Mouse (Mus musculus): ENCODE measurements at regions not wholly inside any gene's neighbourhood (a gene's known extent, or its start where the extent isn't known, plus 50 kb on each side); places are given as distances from the start of the nearest gene placed in this dataset.

DNA sequence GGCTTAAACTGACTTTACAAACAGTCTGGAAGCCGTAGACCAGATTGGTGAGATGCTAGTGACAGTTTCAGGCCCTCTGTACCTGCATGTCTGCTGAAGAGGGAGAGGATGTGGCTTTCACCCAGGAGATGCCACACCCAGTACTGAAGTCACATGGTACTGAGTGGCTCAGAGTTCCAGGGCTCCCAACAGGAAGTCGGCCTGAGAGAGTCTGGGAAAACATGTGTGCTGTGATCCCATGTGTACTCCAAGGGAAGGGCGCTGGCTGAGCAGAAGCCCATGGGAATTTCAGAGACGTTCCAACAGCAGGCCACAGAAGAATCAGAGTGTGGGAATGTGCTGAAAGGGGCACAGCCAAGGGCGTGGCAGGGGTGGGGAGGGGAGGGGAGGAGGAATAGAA, 120.7 kb upstream of the Spdye4c start:
- no peak for DNase-seq (ENCODE audit: low spot score in 2 of 2)

DNA sequence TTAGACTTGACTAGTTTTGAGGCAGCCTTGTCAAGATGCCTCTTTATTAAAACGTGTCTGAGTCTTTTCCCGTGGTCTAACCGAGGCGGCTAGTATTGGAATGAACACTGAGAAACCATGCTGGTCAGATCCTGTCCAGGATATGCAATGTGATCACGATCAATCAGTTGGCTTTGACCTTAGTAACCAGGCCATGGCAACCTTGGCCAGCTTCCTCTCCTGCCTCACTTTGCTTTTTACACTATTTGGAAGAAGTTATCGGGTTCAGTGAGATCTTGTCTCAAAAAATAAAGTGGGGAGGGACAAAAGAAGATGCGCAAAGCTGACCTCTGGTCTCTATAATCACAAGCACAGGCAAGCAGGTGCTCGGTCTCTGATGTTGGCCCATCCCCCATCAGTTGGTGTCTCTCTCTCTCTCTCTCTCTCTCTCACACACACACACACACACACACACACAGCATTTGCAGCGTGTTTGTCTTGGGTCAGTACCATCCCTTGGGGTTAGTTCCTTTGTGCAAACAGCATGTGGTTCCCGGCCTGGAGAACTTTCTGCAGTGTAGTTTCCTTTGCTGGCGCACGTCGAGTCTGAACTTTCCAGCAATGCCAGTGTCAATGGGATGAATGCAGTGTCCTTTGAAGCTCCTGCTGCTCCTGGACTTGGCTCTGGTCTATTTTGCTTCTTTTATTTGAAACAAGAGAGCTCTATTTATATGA, 117.6 kb upstream of the Spdye4c start:
- no peak for DNase-seq (ENCODE audit: low spot score in 2 of 2)

DNA sequence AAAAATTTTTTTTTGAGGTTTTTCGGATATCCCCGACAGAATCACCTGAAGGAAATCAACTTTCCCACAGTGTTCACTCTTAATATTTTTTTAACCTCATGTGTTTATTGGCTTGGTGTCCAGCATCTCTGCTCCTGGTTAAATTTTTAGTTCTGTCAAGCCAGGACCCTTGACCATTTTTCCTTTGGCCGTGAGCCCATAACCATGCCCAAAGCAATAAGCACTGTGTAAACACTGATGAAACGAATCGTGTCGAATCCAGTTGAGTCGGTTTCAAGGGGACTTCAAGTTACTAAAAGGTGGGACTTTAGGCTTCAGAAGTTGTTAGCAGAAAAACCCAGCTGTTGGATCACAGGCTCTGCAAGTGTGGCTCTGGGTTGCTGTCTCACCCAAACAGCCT, 117.0 kb upstream of the Spdye4c start:
- no peak for DNase-seq (ENCODE audit: low spot score in 2 of 2)

DNA sequence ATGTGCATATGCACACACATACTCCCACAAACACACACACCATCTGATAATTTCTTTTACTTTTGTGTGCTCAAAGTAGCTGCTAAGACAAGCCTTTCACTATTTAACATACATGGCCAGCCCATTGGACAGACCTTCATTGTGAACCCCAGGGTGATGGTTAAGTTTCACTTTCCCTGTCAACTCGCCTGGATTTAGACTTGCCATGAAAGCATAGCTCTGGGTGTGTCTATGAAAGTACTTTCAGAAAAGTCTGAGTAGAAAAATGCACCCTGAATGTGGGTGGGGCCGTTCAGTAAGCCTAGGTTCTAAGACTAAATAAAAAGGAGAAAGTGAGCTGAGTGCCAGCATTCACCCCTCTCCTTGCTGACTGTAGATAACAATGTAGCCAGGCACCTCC, 113.8 kb upstream of the Spdye4c start:
- no peak for DNase-seq (ENCODE audit: low spot score in 2 of 2)

DNA sequence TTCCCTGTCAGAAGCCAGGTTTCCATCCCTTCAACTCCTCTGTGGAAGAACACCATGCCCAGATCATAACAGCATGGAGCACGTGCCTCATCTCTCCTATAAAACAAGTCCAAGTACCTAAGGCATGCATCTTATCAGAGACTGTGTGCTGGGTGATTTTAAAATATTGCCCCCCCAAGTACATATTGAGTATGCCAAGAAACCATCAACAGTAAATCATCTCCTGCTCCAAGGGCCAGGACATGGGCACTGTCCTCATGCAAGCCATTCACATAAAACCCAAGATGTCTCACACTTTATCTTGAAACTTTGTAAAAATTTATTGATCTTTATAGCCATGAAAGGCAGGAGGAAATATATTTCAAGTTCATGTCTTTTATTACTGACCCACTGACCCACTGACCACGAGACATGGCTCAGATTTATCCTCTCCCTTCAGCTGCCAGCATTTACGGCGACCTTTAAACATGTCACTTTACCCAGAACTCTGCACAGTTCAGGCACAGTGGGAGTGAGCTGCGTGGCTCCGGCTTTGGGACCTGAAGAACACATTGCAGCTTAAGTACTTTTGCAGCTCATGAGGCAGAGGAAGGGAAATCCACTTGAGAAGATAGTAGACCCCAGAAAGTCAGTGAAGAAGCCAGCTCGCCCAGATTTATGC, 99.7 kb upstream of the Spdye4c start:
- no peak for DNase-seq (ENCODE audit: low spot score in 2 of 2)

DNA sequence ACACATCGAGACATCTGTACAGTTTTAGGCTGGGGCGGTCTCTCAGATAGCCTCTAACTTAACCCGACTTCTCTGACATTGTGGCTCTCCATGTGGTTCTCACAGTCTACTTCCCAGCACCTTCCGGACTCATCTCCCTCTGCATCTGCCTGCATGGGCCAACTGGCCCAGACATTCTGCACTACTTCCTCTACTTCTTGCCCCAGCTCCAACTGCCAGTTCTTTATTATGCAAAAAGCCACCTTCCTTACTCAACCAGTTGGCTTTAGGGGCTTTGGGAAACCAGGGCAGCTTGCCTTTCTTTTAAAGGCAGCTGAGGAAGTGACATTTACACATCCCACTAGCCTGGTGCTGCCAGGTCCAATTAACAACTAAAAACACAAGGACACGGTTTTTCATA, 97.1 kb upstream of the Spdye4c start:
- DNase-seq (ENCODE audit: low spot score in 2 of 2) = no peak

DNA sequence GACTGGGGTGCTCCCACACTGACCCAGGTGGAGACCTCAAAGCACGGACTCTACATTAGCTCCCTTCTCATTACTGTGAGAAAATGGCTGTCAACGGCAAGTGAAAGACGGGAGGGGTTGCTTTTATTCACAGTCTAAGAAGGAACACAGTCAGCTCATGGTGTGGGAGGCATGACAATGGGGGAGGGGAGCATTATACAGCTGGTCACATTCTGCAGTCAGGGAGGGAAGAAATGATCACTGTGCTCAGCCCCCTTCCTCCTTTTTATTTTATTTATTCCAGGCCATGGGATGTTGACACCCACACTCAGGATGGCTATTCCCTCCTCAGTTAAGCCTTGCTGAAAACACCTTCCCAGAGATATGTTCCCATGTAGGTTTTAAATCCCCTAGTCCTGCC, 93.1 kb upstream of the Spdye4c start:
- no peak for DNase-seq (ENCODE audit: low spot score in 2 of 2)

DNA sequence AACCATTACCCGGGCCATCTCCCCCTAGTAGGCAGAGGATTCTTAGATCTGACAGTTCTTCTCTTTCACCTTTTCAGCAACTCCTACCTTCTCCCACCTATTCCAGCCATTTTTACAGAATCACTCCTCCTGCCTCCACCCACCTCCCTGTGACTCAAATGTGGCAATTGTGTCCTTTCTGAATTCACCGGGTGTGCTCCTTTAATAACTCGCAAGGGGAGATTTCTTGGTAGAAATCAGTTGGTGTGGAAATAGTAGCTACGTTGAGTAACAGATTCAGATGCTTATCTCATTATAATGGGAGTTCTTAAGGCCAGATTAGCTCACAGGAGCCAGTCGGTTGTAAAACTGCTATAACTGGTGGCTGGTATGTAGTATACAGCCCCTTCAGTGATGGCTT, 92.4 kb upstream of the Spdye4c start:
- DNase-seq (ENCODE audit: low spot score in 2 of 2) = no peak

DNA sequence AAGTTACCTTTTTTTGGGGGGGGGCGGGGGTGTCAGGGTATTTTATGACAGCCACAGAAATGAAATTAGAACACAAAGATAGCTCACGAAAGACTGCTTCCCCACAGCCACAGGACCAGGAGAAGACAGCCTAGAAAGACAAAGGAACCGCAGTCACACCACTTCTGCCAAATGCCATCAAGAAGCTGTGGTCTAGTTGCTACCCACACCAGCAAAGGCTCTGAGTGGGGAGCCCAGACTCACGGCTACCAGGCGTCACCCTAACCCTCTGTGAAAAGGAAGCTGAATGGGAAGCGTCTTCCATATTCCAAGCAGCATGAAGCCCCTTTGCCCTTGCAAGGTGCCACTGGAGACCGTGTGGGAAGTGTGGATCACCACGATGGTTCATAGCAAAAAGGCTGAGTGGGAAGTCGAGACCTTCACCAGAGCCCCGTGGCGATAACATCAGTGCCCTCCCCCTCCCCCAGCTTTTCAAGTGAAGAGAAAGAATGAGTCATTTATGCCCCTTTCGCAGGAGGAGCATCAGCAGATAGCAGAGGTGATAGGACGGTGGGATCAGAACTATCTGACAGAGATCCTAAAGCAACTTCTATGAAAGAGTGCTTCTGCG, 91.3 kb upstream of the Spdye4c start:
- no peak for DNase-seq (ENCODE audit: low spot score in 2 of 2)

DNA sequence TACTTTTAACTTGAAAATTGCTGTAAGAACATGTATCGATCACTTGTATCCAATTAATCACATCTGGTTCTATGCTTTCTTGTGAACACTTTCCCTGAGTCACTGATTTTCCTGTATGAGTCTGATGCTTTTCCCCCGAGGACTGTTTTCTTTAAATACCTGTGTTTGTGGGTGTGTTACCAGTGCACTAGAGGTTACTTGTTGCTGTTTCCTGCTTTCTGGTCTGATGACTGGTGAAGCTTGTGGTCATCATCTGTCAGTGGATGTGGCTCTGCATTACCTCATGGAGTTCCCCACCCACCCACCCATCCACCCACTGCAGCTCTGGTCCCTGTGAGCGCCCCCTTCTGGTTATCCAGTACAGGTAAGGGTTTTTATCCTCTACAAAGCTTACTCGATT, 88.3 kb upstream of the Spdye4c start:
- DNase-seq (ENCODE audit: low spot score in 2 of 2) = no peak

DNA sequence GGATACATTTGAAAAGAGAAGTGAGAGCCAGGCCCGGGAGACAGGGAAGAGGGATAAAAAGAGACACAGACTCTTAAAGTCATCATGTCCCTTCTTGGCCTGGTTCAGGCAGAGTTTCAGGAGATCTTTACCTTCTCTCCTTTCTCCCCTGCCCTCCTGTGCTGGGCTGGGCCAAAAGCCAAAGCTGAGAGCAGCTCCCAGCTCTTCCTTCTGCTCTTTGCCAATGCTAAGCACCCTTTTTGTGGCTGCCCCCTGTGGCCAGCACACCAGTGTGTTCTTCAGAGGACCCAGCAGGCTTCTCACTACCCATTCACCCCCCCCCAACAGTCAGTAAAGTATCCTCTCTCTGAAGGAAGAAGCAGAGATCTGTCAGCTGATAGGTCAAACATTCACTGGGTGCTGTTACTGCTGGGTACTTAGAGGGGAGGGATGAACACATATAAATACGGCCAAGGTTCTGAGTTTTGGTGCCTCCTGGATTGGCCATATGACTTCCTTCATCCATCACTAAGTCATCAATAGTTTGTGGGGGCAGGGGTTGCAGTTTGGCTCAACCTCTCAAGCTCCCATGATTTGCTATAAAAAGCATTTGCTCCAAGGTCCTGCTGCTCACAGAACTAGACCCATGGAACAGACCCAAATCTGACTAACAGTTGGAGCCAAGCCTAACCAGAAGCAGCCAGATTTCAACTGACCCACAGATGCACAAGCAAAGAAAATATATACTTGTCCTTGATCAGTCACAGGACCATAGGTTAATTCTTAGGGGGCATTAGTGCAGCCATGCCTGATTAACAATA, 87.7 kb upstream of the Spdye4c start:
- no peak for DNase-seq (ENCODE audit: low spot score in 2 of 2)

DNA sequence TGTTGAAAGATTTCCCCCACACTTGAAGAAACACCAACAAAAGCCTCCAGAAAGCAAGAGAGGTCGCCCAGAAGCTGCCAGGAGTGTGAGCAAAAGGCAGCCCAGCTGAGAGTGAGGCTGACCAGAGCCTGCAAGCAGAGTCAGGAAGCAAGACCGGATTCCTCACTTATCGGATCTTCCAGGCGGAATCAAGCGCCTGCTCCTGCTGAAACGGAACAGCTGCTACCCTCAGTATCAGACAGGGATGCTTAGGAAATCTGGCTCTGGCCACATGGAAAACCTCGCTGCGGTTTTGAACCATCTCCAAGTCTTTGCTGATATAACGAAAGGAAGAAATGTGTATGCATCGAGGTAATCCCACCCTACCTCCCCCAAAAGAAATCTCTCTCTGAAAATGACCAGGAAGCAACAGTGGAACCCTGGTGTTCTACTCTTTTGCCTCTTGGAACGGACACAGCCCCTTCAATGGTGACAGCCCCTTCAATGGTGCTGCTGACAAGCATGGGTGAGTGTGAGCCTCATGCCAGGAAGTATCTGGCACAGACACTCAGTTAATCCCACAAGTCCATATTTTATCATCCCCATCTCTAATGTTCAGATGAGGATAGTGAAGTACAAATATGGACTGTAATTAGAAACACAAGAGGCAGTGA, 83.3 kb upstream of the Spdye4c start:
- no peak for DNase-seq (ENCODE audit: low spot score in 2 of 2)

DNA sequence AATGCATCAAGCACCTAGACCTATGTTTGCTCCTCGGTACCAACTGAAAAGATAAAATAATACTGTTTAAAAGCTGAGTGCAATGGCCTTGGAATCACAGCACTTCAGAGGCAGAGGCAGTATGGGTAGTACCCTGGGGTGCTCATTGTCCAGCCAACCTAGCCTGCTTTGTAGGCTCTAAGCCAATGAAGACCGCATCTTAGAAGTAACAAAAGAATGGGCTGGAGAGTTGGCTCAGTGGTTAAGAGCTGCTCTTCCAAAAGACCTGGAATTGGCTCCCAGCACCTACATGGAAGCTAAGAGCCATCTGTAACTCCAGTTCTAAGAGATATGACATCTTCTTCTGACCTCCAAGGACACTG, 82.8 kb upstream of the Spdye4c start:
- DNase-seq (ENCODE audit: low spot score in 2 of 2) = no peak

DNA sequence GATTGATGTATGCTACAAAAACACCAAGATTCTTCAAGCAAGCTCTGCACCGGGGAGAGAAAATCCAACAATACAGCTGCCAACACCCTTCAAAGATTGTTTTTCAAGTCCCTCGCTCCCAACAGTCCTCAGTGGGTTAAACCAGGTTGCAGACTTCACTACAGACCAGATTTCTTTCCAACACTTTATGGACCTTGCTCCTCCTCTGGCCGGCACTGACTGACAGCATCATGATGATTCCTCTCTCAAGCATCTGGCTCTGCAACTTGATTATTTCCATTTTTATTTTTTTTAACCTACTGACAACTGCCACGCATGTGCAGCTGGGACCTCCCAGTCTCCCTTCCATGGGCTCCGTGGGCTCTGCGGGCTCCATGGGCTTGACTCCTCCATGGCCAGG, 79.7 kb upstream of the Spdye4c start:
- DNase-seq (ENCODE audit: low spot score in 2 of 2) = no peak

DNA sequence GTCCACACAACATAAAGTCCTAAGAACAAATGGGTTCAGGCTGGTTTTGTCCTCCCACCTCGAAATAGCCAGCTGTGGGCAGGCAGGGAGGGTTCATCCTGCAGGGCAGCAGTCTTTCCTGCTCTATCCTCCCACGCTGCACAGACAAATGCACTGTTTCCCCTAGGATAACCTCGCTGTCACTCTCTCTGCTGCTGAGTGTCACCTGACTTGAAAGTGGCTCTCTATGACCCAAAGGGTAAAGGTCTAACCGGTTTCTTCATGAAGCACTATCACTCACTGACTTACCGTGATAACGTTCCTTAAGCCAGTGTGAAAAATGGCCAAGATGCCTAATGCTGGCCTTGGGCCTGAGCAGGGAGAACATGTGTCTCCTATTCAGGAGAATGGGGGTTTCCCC, 78.2 kb upstream of the Spdye4c start:
- no peak for DNase-seq (ENCODE audit: low spot score in 2 of 2)

DNA sequence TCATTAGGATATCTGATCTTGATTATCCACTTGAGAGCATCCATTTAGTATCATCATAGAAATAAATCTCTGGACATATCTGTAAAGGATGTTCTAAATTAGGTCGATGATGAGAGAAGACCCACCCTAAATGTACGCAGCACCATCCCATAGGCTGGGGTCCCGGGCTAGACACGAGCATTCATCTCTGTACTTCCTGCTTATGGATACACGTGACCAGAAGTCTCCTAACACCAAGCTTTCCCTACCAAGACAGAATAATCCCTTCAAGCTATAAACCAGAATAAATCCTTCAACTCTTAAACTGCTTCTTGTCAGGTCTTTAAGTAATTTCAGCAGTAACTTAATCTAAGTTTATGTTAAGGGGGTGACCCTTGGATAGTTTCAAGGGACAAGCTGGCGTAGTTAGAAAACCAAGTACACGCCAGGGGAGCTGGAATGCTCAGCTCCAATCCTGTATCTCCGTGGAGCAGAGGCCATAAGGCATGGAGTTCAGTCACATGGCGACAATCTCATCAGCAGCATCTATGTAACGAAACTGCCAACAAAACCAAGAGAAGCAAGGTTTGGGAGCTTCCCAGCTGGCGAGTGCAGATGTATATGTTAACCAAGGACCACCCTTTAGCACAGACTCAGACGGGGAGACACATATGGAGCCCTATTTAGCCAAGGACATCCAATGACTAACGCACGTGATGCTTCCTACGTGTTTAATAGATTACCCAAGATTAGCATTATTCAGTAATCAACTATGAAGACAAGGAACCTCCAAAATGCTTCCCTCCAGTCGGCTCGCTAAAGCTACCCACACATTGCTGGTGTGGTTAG, 76.3 kb upstream of the Spdye4c start:
- no peak for DNase-seq (ENCODE audit: low spot score in 2 of 2)

DNA sequence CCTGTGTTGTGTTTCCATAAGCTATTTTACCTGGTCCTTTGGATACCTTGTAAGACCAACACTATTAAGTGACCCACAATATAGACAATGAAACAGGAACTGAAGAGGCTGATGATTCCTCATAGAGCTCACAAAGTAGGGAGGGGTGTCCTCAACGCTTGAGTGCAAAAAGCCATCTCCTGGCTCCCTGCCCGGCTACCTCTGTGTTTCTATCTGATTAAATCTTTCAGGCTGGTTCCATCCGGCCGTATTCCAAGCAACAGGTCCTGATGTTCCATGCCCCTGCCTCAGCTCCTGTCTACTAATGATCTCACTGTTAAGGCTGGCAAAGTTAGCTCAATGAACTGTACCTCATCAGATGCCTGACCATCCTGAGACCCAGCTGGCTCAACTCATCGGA, 75.3 kb upstream of the Spdye4c start:
- DNase-seq (ENCODE audit: low spot score in 2 of 2) = no peak

DNA sequence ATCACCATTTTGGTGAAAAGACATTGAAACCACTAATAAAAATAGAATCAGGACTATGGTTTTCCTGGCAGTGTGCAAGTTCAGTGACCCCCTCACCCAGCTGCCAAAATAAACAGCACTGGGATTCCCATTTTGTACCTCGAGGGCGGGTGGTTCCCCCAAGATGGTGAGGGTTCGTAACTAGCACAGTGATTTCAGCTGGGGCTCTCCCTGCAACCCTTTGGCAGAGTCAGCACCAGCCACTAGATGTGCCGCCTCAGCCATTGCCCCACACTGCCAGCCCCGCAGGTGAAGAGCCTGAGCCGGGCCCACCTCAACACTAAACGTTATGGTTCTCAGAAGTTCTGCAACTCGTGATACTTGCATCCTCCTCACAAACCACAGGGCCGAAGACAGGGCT, 74.3 kb upstream of the Spdye4c start:
- DNase-seq (ENCODE audit: low spot score in 2 of 2) = no peak

DNA sequence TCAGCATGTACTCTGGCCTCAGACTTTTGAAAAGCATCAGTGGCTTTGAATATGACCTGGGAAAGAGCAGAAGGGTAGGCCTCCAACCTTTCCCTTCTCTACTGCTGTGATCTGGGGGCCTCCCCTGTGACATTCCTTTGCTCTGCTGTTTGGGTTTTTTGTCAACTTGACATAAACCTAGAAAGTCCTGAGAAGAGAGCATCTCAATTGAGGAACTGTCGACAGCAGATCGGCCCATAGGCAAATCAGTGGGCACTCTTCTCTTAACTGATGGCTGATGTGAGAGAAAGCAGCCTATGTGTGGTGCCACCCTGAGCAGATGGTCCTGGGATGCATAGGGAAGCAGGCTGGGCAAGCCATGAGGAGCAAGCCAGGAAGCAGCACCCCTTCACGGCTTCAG, 72.9 kb upstream of the Spdye4c start:
- DNase-seq (ENCODE audit: low spot score in 2 of 2) = no peak

DNA sequence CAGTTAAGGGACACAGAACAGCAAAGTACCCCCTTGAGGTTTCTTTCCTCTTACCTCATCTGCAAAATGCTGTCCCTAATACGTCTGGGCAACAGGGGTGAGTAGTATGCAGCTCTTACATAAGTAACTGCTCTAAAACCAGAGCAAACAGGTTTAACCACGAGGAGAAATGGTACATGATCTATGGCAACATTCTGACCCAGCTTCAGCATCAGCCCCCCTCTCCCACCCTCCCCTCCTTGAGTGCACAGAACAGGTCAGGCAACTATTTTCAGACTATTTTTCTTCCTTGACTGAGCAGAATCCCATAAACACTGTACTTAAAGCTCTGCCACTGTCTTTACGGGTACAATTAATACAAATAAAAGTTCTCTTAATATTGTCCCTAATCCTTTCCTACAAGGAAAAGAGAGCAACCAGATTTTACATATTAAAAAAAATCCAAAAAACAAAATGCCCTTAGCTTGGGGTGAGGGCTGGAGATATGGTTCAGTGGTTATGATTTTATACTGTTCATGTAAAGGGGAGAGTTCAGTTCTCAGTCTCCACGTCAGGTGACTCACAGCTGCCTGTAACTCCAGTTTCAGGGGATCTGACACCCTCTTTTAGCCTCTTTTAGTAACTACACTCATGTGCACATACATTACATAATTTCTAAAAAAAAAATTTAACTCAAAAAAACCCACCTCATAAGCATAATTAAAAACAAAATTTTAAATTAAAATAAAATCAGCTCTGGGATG, 69.1 kb upstream of the Spdye4c start:
- no peak for DNase-seq (ENCODE audit: low spot score in 2 of 2)

Measured in spleen, postnatal 10 days (tissue).